Mouse (Mus musculus) kidney, adult 2 months (tissue): ENCODE results near the gene Angptl7.

Experiments used
- CTCF ChIP-seq: fragments of 200-500 bp; conservative IDR thresholded peaks from 2 replicates; pipeline ENCODE4 v1.5.1; 2011; ENCODE audit warnings: low read depth, mild to moderate bottlenecking, control low read depth, low read length, moderate library complexity, mixed read lengths; ENCODE audit not compliant: insufficient read depth, insufficient read length
- POLR2A ChIP-seq: fragments of 200-500 bp; IDR thresholded peaks from one replicate; pipeline ENCODE4 v1.6.1; 2011; ENCODE audit warnings: low read depth, low read length, control low read depth

- TF ChIP-seq CTCF (no peak), POLR2A (no peak)
Observed at GRCm38 (mm10) chr4:148510691-148511090, 10.4 kb upstream of the Angptl7 start.
